Mouse (Mus musculus) liver, postnatal 0 days (tissue): ENCODE measurements around the gene Nol4l.

Experiments
- CTCF ChIP-seq: sonication (generic); IDR thresholded peaks from 2 replicates; pipeline ENCODE4 v1.5.1; 2016; ENCODE audit warnings: antibody characterized with exemption, low read depth
- EP300 ChIP-seq: IDR thresholded peaks from 2 replicates; pipeline ENCODE4 v1.6.1; 2016; ENCODE audit warnings: antibody characterized with exemption, low read depth, mild to moderate bottlenecking

- TF ChIP-seq CTCF (no peak), EP300 (no peak)
Measured at GRCm38 (mm10) chr2:153523656-153524055, 6.1 kb downstream of the Nol4l start.
